Mouse (Mus musculus) stomach, postnatal 0 days (tissue): Measurements from ENCODE around the gene Hoxa3.

Experiments used
- CTCF ChIP-seq: IDR thresholded peaks from 2 replicates; pipeline ENCODE4 v1.5.1; 2016; ENCODE audit warnings: antibody characterized with exemption, low read depth, mild to moderate bottlenecking, moderate library complexity
- EP300 ChIP-seq: optimal IDR thresholded peaks from 2 replicates; pipeline ENCODE3; 2016; ENCODE audit warnings: antibody characterized with exemption

DNA sequence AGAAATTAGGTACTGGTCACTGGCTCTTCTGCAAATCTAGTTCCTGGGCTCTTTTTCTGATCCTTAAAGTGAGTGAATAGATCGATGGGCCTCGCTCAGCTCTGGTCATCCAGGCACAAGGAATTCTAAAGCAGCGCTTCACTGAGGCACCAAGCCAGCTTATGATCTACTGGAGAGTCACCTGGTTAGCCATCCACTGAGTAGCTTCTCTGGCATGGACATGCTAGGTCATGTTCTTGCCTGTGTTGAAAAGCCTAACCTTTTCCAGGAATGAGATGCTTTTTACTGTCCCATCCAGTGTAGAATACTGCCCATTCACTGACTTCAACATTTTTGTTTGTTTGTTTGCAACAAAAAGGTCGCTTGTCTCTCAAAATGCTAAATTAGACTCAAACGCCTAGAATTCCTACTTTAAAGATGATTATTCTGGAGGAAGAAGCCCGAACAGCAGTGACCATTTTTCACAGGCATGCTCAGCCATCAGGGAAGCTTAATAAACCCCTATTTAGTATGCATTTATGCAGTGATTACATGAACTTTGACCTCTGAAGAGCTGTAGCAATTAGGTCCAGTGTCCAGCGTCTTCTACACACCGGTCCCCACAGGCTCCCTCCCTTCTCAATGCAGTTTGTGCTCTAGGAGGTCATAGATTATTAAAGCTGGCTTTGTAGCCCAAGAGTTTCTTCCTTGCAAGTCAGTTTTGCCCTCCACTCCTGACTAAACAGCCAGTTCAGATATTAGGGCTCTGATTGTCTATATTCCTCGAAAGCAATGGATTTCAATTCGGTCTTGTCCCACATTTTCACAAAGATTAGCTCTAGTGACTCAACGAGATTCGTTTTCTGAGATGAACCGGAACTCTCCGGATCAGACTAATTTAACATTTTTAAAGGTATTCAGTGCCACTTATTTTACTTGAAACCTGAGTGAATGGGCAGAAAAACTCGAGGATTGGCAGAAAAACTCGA is 60.6 kb downstream of the Hoxa3 start:
- no peak for TF ChIP-seq CTCF
- TF ChIP-seq EP300 = no peak
